20 mouse cellular contexts compared by ENCODE assay signal in the genomic region with DNA sequence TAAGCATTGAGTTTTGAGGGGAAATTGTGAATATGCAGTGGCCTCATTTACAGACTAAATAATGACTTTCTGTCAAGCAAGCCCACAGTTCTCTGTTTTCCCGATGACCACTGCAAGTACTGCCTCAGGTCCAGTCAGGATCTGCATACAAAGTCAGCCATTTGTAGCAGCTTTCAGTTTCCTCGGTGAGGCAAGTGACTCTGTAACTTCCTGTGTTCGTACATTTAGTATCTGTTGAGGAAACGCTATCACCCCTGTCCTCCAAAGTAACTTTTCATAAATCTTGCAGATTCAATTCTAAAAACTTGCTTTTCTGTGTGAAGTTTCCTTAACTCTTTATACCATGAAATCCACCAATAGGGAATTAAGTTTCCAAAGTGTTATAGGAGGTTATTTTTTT. TPM values are rescaled to one million over a fixed set of nuclear protein-coding genes. Genes with fewer than 3 reads are reported as not detected.
DNase-seq lines count a peak whose midpoint lies in the region; ATAC-seq and TF ChIP-seq lines count a peak whose summit lies in the region.
"Had no signal": no experiment of that assay in that cellular context is flagged by ENCODE, and none has a peak within 500 bp of the region (broad histone marks: within the 10 kb centered on the region; RNA-seq: fewer than 3 reads in every experiment).

No protein-coding gene starts in this region.

- H3K9ac ChIP-seq in CH12.LX (ENCODE audit: insufficient read depth, low read depth), result no peak overlapping the region
- no peak overlapping the region for H3K9ac ChIP-seq in forebrain, embryonic 12.5 days
- no peak overlapping the region for H3K9ac ChIP-seq in intestine, embryonic 15.5 days
- H3K9ac ChIP-seq: forebrain, postnatal 0 days; heart, embryonic 13.5 days; hindbrain, embryonic 12.5 days had no signal

- H3K4me2 ChIP-seq in CH12.LX (ENCODE audit: insufficient read depth, low read depth, poor library complexity, severe bottlenecking), result peak overlapping the region; percentile 29; the same call in 1 of the 2 replicates
- H3K4me2 ChIP-seq in forebrain, embryonic 12.5 days, result no peak overlapping the region
- H3K4me2 ChIP-seq in intestine, embryonic 15.5 days (replicated peaks), result no peak overlapping the region
- H3K4me2 ChIP-seq: heart, embryonic 13.5 days; hindbrain, embryonic 12.5 days had no signal

- dilution Hi-C loops in CH12.LX (cut with MboI; ENCODE audit: extremely low pct_ligation_motif_present, extremely low pct_unique_long_range_greater_than_20kb, low sequenced_read_pairs), result no loop called here

- no peaks in the 10 kb centered on the region for H3K36me3 ChIP-seq in megakaryocyte, embryonic 14.5 days (replicated peaks; ENCODE audit: low read length)
- no peaks in the 10 kb centered on the region for H3K36me3 ChIP-seq in CH12.LX (replicated peaks in 1 of 2; ENCODE audit: control insufficient read depth in 1 of 2, insufficient read depth in 1 of 2, low read length in 1 of 2)
- H3K36me3 ChIP-seq in forebrain, embryonic 12.5 days (replicated peaks), result no peaks in the 10 kb centered on the region
- no peaks in the 10 kb centered on the region for H3K36me3 ChIP-seq in intestine, embryonic 15.5 days
- H3K36me3 ChIP-seq: forebrain, embryonic 10.5 days; heart, embryonic 13.5 days; hindbrain, embryonic 12.5 days had no signal

- WGBS in forebrain, embryonic 12.5 days, result 93% methylated on average over 4 of the region's 4 CpGs
- WGBS in intestine, embryonic 15.5 days, result 56% methylated on average over 4 of the region's 4 CpGs

- no peak for TF ChIP-seq RAD21 in CH12.LX (IDR thresholded peaks at IDR 0.05; ENCODE audit: low read depth, low read length)

- no peak for TF ChIP-seq POLR2A in CH12.LX (IDR thresholded peaks at IDR 0.05; ENCODE audit: low read depth, low read length)

- H3K27me3 ChIP-seq in megakaryocyte, embryonic 14.5 days (replicated peaks), result no peaks in the 10 kb centered on the region
- H3K27me3 ChIP-seq in CH12.LX (replicated peaks), result no peaks in the 10 kb centered on the region
- no peaks in the 10 kb centered on the region for H3K27me3 ChIP-seq in forebrain, embryonic 12.5 days
- no peaks in the 10 kb centered on the region for H3K27me3 ChIP-seq in intestine, embryonic 15.5 days (replicated peaks)
- H3K27me3 ChIP-seq: heart, embryonic 13.5 days; hindbrain, embryonic 12.5 days had no signal

- in situ Hi-C loops in CH12.LX (cut with MboI; ENCODE audit: low pct_ligation_motif_present, low pct_unique_long_range_greater_than_20kb, low sequenced_read_pairs), result no loop called here

- no peak for TF ChIP-seq CTCF in CH12.LX (conservative IDR thresholded peaks at IDR 0.05 in 1 of 2, IDR thresholded peaks at IDR 0.05 in 1 of 2; ENCODE audit: low read depth in 2 of 2, low read length in 2 of 2)

- H3K4me1 ChIP-seq in megakaryocyte, embryonic 14.5 days, result peaks cover 3% of the 10 kb centered on the region; the same call in 1 of the 2 replicates
- no peaks in the 10 kb centered on the region for H3K4me1 ChIP-seq in CH12.LX (ENCODE audit: control insufficient read depth in 1 of 2, insufficient read depth in 2 of 2)
- no peaks in the 10 kb centered on the region for H3K4me1 ChIP-seq in forebrain, embryonic 12.5 days
- 0 out of 2 replicates have a peak, but pooled peaks cover 2% of the 10 kb centered on the region for H3K4me1 ChIP-seq in intestine, embryonic 15.5 days (replicated peaks)
- H3K4me1 ChIP-seq: forebrain, embryonic 10.5 days; hindbrain, embryonic 12.5 days had no signal

- peaks cover 7% of the 10 kb centered on the region; the same call in 1 of the 2 replicates for H3K9me3 ChIP-seq in megakaryocyte, embryonic 14.5 days
- no peaks in the 10 kb centered on the region for H3K9me3 ChIP-seq in CH12.LX (replicated peaks; ENCODE audit: low read length)
- H3K9me3 ChIP-seq in forebrain, embryonic 12.5 days, result no peaks in the 10 kb centered on the region
- no peaks in the 10 kb centered on the region for H3K9me3 ChIP-seq in intestine, embryonic 15.5 days
- H3K9me3 ChIP-seq: forebrain, embryonic 10.5 days; heart, embryonic 13.5 days; hindbrain, embryonic 12.5 days had no signal

- ATAC-seq in megakaryocyte, adult 5-6 weeks (ENCODE audit: poor library complexity, severe bottlenecking), result no peak
- peak; percentile 56 to 75 for ATAC-seq in hematopoietic stem cell, adult 5-6 weeks (replicated peaks in 1 of 2; ENCODE audit: insufficient read depth in 1 of 2, low FRiP score in 2 of 2, low TSS enrichment in 1 of 2, low read depth in 1 of 2, poor library complexity in 2 of 2, severe bottlenecking in 2 of 2)
- no peak for ATAC-seq in forebrain, embryonic 12.5 days (ENCODE audit: low FRiP score)
- no peak for ATAC-seq in intestine, embryonic 15.5 days
- ATAC-seq: activated CD4-positive, CD25-positive, alpha-beta regulatory T cell, adult 4 months; CD4-positive, CD25-positive, alpha-beta regulatory T cell, adult 4 months had no signal

- peak; percentile 9 for DNase-seq in CH12.LX (ENCODE audit: extremely low read depth)
- DNase-seq in left cerebral cortex, postnatal 4 days, result no peak
- DNase-seq: adrenal gland, adult 8-10 months; adrenal gland, postnatal 25 days; cerebellum, adult 11-12 months; cerebellum, postnatal 36 days; gastrocnemius, adult 2 months; gastrocnemius, postnatal 14 days; heart, postnatal 4 days had no signal

- TF ChIP-seq EP300 in CH12.LX (IDR thresholded peaks at IDR 0.05; ENCODE audit: low read length), result no peak

- peak overlapping the region; percentile 62 for H3K4me3 ChIP-seq in megakaryocyte, embryonic 14.5 days (replicated peaks)
- no peak overlapping the region for H3K4me3 ChIP-seq in CH12.LX (replicated peaks in 1 of 3; ENCODE audit: low read depth in 2 of 3, low read length in 2 of 3, poor library complexity in 1 of 3)
- H3K4me3 ChIP-seq in forebrain, embryonic 12.5 days (replicated peaks), result no peak overlapping the region
- H3K4me3 ChIP-seq in intestine, embryonic 15.5 days (replicated peaks), result no peak overlapping the region
- H3K4me3 ChIP-seq: forebrain, embryonic 10.5 days; gastrocnemius, adult 2 months; heart, embryonic 13.5 days; hindbrain, embryonic 12.5 days had no signal

- H3K79me2 ChIP-seq in CH12.LX (replicated peaks; ENCODE audit: control insufficient read depth, extremely low read depth, insufficient read depth, poor library complexity, severe bottlenecking), result no peaks in the 10 kb centered on the region

- no peak overlapping the region for H3K27ac ChIP-seq in CH12.LX (ENCODE audit: insufficient read depth, low read depth)
- no peak overlapping the region for H3K27ac ChIP-seq in forebrain, embryonic 12.5 days
- H3K27ac ChIP-seq in intestine, embryonic 15.5 days, result no peak overlapping the region
- H3K27ac ChIP-seq: forebrain, embryonic 10.5 days; gastrocnemius, adult 2 months; heart, embryonic 13.5 days; hindbrain, embryonic 12.5 days had no signal

- intact Hi-C loops in left cerebral cortex, postnatal 4 days (cut with DNase I), result loop anchor here (10.0 kb wide), 1 partner anchor 1839 kb away; no protein-coding TSS in a partner anchor

TF ChIP-seq in CH12.LX, 34 proteins besides CTCF, POLR2A, EP300 and RAD21:
- TF ChIP-seq TBP (conservative IDR thresholded peaks at IDR 0.05; ENCODE audit: low read depth, low read length) (no peak), NELFE (IDR thresholded peaks at IDR 0.05; ENCODE audit: low read depth, low read length) (no peak), ZC3H11A (IDR thresholded peaks at IDR 0.05; ENCODE audit: low read depth, low read length) (no peak), GABPA (IDR thresholded peaks at IDR 0.05; ENCODE audit: insufficient replicate concordance, low read depth, low read length) (no peak), MXI1 (IDR thresholded peaks at IDR 0.05; ENCODE audit: low read depth, low read length) (no peak), MEF2A (IDR thresholded peaks at IDR 0.05; ENCODE audit: borderline replicate concordance, low read depth, low read length) (no peak), NRF1 (IDR thresholded peaks at IDR 0.05; ENCODE audit: low read depth, low read length) (no peak), IRF4 (IDR thresholded peaks at IDR 0.05; ENCODE audit: low read depth, low read length) (no peak), MYC (IDR thresholded peaks at IDR 0.05; ENCODE audit: low read depth, low read length) (no peak)

RNA-seq across cellular contexts. Expression of a gene that starts 19.7 kb away (rescaled TPM):
- polyA plus RNA-seq in megakaryocyte, embryonic 14.5 days (2012; ENCODE audit: insufficient read depth, low replicate concordance), result not detected in 2 replicates
- total RNA-seq in megakaryocyte, adult 5-6 weeks (2015), result not detected in 2 replicates
- not detected in 2 replicates for total RNA-seq in megakaryocyte, adult 5-6 weeks (2017)
- not detected in 2 replicates for total RNA-seq in CH12.LX (2012; rRNA removed)
- total RNA-seq in CH12.LX (2014; rRNA removed), result not detected in 2 replicates
- polyA plus RNA-seq in CH12.LX (2012; ENCODE audit: insufficient read length, low read depth), result not detected in 2 replicates
- total RNA-seq in hematopoietic stem cell, adult 5-6 weeks (2017), result not detected in 2 replicates
- polyA plus RNA-seq in forebrain, embryonic 12.5 days (2016; fragmentation: Nextera tagmentation; extraction: Ambion mirVana), result 14.8 and 16.6 TPM in 2 replicates
- 10 to 100 TPM; 12.9 to 19.1 TPM for total RNA-seq in left cerebral cortex, postnatal 4 days (2021)
- polyA plus RNA-seq in intestine, embryonic 15.5 days (2015; fragmentation: Nextera tagmentation; extraction: Ambion mirVana), result 16.3 and 16.5 TPM in 2 replicates
- polyA plus RNA-seq: activated CD4-positive, CD25-positive, alpha-beta regulatory T cell, adult 4 months; CD4-positive, CD25-positive, alpha-beta regulatory T cell, adult 4 months had no signal

Comparison
In these comparisons a context has a peak if more than half of its experiments do, and no peak if none do; other contexts are left out.
1. ATAC-seq: peak in hematopoietic stem cell, adult 5-6 weeks (2 of 2); none in megakaryocyte, adult 5-6 weeks (single experiment), forebrain, embryonic 12.5 days (single experiment) and intestine, embryonic 15.5 days (single experiment).
2. RNA of a gene that starts 19.7 kb away (total RNA-seq): 12.9 to 19.1 TPM in left cerebral cortex, postnatal 4 days; not detected in megakaryocyte, adult 5-6 weeks, not detected in CH12.LX and not detected in hematopoietic stem cell, adult 5-6 weeks; every median in the first group is over 10 times any median in the second.